Mouse (Mus musculus): ENCODE data around the gene Iqschfp. TPM values are rescaled to one million over a fixed set of nuclear protein-coding genes. Genes with fewer than 3 reads are reported as not detected.

Gene Iqschfp
- polyA plus RNA-seq, 1 experiment, result 1.1 TPM

- H3K36me3 ChIP-seq (ENCODE audit: control insufficient read depth, insufficient read depth, low read length), result no peaks in the 10 kb centered on the region
- TF ChIP-seq POLR2A (IDR thresholded peaks at IDR 0.05; ENCODE audit: control insufficient read depth, low read depth, low read length) (no peak), CTCF (IDR thresholded peaks at IDR 0.05; ENCODE audit: control insufficient read depth, insufficient read depth, insufficient replicate concordance, low read depth, low read length) (no peak)
- no peak overlapping the region for H3K4me3 ChIP-seq (ENCODE audit: control insufficient read depth, low read depth, low read length)
- no peaks in the 10 kb centered on the region for H3K4me1 ChIP-seq (ENCODE audit: control insufficient read depth, insufficient read depth, low read length)
- H3K27me3 ChIP-seq (ENCODE audit: control insufficient read depth, insufficient read depth, low read length), result no peaks in the 10 kb centered on the region
- no peak overlapping the region for H3K27ac ChIP-seq (ENCODE audit: control insufficient read depth, insufficient read depth, low read depth, low read length)
These were observed 62.5 kb downstream of the Iqschfp start for GRCm38 (mm10) chr3:67954459-67955065.

- Histone ChIP-seq H3K27me3 (ENCODE audit: control insufficient read depth, insufficient read depth, low read length) (no peaks in the 10 kb centered on the region), H3K36me3 (ENCODE audit: control insufficient read depth, insufficient read depth, low read length) (no peaks in the 10 kb centered on the region), H3K4me3 (ENCODE audit: control insufficient read depth, low read depth, low read length) (no peak overlapping the region), H3K4me1 (ENCODE audit: control insufficient read depth, insufficient read depth, low read length) (no peaks in the 10 kb centered on the region), H3K27ac (ENCODE audit: control insufficient read depth, insufficient read depth, low read depth, low read length) (no peak overlapping the region)
- TF ChIP-seq CTCF (IDR thresholded peaks at IDR 0.05; ENCODE audit: control insufficient read depth, insufficient read depth, insufficient replicate concordance, low read depth, low read length), result no peak
- TF ChIP-seq POLR2A (IDR thresholded peaks at IDR 0.05; ENCODE audit: control insufficient read depth, low read depth, low read length), result no peak
These were observed 67.6 kb downstream of the Iqschfp start for GRCm38 (mm10) chr3:67959672-67960071.

DNA sequence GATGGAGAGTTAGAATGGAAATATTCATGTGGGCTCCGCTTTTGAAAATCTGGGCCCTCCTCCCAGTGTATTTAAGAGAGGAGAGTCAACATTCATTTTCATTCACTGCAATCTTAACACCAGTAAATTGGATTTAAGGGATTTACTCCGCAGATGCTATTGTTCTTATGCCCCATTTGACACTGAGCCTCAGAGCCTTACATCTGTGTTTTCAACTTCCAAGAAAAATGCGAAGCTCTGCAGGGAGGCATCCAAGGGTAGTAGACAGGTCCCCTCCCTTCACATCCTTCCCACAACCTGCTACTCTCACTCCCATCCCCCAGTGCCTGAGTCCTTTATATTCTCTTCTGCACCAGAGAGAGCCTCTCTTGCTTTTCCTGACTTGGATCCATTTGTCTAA lies 68.1 kb downstream of the Iqschfp start:
- no peak overlapping the region for H3K27ac ChIP-seq (ENCODE audit: control insufficient read depth, insufficient read depth, low read depth, low read length)
- no peaks in the 10 kb centered on the region for H3K36me3 ChIP-seq (ENCODE audit: control insufficient read depth, insufficient read depth, low read length)
- H3K4me3 ChIP-seq (ENCODE audit: control insufficient read depth, low read depth, low read length), result no peak overlapping the region
- no peaks in the 10 kb centered on the region for H3K4me1 ChIP-seq (ENCODE audit: control insufficient read depth, insufficient read depth, low read length)
- H3K27me3 ChIP-seq (ENCODE audit: control insufficient read depth, insufficient read depth, low read length), result no peaks in the 10 kb centered on the region
- TF ChIP-seq POLR2A (IDR thresholded peaks at IDR 0.05; ENCODE audit: control insufficient read depth, low read depth, low read length) (no peak), CTCF (IDR thresholded peaks at IDR 0.05; ENCODE audit: control insufficient read depth, insufficient read depth, insufficient replicate concordance, low read depth, low read length) (no peak)

DNA sequence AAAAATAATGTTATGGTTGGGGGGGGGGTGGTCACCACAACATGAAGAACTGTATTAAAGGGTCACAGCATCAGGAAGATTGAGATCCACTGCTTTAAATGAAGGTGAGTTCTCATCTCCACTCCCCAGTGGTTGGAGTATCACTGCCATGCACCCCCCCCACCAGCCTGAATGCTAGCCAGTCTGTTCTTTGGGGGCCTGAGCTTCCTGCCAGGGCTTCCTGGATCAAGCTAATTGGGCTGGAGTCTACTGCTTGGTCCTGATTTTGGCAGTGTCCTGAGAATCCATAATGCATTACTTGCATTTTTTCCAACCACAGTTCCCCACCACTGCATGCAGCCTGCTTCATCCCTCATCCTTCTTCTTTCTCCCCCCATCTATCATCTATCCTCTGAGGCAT lies 68.7 kb downstream of the Iqschfp start:
- no peaks in the 10 kb centered on the region for H3K36me3 ChIP-seq (ENCODE audit: control insufficient read depth, insufficient read depth, low read length)
- no peaks in the 10 kb centered on the region for H3K4me1 ChIP-seq (ENCODE audit: control insufficient read depth, insufficient read depth, low read length)
- H3K27ac ChIP-seq (ENCODE audit: control insufficient read depth, insufficient read depth, low read depth, low read length), result no peak overlapping the region
- no peaks in the 10 kb centered on the region for H3K27me3 ChIP-seq (ENCODE audit: control insufficient read depth, insufficient read depth, low read length)
- TF ChIP-seq POLR2A (IDR thresholded peaks at IDR 0.05; ENCODE audit: control insufficient read depth, low read depth, low read length) (no peak), CTCF (IDR thresholded peaks at IDR 0.05; ENCODE audit: control insufficient read depth, insufficient read depth, insufficient replicate concordance, low read depth, low read length) (no peak)
- H3K4me3 ChIP-seq (ENCODE audit: control insufficient read depth, low read depth, low read length), result no peak overlapping the region

GRCm38 (mm10) chr3:67961934-67962639 lies 70.1 kb downstream of the Iqschfp start:
- H3K4me3 ChIP-seq (ENCODE audit: control insufficient read depth, low read depth, low read length), result no peak overlapping the region
- H3K27ac ChIP-seq (ENCODE audit: control insufficient read depth, insufficient read depth, low read depth, low read length), result no peak overlapping the region
- no peak for TF ChIP-seq CTCF (IDR thresholded peaks at IDR 0.05; ENCODE audit: control insufficient read depth, insufficient read depth, insufficient replicate concordance, low read depth, low read length)
- no peak for TF ChIP-seq POLR2A (IDR thresholded peaks at IDR 0.05; ENCODE audit: control insufficient read depth, low read depth, low read length)
- no peaks in the 10 kb centered on the region for H3K4me1 ChIP-seq (ENCODE audit: control insufficient read depth, insufficient read depth, low read length)
- no peaks in the 10 kb centered on the region for H3K36me3 ChIP-seq (ENCODE audit: control insufficient read depth, insufficient read depth, low read length)
- H3K27me3 ChIP-seq (ENCODE audit: control insufficient read depth, insufficient read depth, low read length), result no peaks in the 10 kb centered on the region

DNA sequence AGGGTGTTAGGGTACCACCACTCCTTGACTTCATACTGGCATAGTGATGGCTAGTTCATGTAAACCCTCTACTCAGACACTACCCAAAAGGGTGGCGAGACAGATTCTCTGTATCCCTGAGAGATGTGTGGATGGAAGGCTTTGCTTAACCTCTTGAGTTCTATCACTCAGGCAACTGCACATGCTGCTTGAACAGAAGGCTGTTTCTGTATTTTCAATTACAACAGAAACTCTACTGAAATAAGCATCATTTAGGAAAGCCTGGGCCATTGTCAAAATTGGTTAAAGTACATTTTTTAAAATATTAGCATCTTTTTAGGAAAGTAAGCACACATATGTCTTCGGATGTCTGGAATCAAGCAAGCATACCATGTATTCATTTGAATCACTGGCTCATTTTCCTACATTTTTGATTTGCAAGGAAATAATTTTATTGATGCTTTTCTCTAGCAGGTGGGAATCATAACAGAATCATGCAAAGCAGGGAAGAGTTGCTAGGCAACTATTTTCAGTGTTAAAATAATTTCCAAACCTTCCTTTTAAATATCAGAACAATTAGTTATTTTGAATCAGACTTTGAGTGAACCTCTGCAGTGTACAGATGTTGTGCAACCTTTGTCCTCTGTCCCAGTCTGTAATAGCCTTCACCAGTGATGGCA lies 82.4 kb downstream of the Iqschfp start:
- TF ChIP-seq CTCF (IDR thresholded peaks at IDR 0.05; ENCODE audit: control insufficient read depth, insufficient read depth, insufficient replicate concordance, low read depth, low read length), result no peak
- TF ChIP-seq POLR2A (IDR thresholded peaks at IDR 0.05; ENCODE audit: control insufficient read depth, low read depth, low read length), result no peak
- H3K27ac ChIP-seq (ENCODE audit: control insufficient read depth, insufficient read depth, low read depth, low read length), result no peak overlapping the region
- no peaks in the 10 kb centered on the region for H3K27me3 ChIP-seq (ENCODE audit: control insufficient read depth, insufficient read depth, low read length)
- no peaks in the 10 kb centered on the region for H3K4me1 ChIP-seq (ENCODE audit: control insufficient read depth, insufficient read depth, low read length)
- no peak overlapping the region for H3K4me3 ChIP-seq (ENCODE audit: control insufficient read depth, low read depth, low read length)
- no peaks in the 10 kb centered on the region for H3K36me3 ChIP-seq (ENCODE audit: control insufficient read depth, insufficient read depth, low read length)

DNA sequence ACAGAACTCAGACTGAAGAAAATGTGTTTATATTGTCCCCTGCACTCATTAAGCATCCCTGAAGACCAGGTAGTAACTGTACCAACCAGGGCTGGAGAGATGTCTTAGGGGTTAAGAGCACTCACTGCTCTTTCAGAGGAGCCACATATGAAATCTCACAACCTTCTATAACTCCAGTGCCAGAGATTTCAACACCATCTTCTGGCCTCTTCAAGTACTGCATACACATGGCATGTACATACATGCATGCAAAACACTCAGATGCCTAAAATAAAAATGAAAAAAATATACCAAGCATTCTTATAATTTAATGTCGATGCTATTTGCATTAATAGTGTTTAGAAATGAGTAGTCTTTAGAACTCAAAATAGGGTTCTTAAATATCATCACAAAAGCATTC lies 88.0 kb downstream of the Iqschfp start:
- no peaks in the 10 kb centered on the region for H3K4me1 ChIP-seq (ENCODE audit: control insufficient read depth, insufficient read depth, low read length)
- H3K27ac ChIP-seq (ENCODE audit: control insufficient read depth, insufficient read depth, low read depth, low read length), result no peak overlapping the region
- TF ChIP-seq CTCF (IDR thresholded peaks at IDR 0.05; ENCODE audit: control insufficient read depth, insufficient read depth, insufficient replicate concordance, low read depth, low read length) (no peak), POLR2A (IDR thresholded peaks at IDR 0.05; ENCODE audit: control insufficient read depth, low read depth, low read length) (no peak)
- no peaks in the 10 kb centered on the region for H3K36me3 ChIP-seq (ENCODE audit: control insufficient read depth, insufficient read depth, low read length)
- H3K4me3 ChIP-seq (ENCODE audit: control insufficient read depth, low read depth, low read length), result no peak overlapping the region
- no peaks in the 10 kb centered on the region for H3K27me3 ChIP-seq (ENCODE audit: control insufficient read depth, insufficient read depth, low read length)
